Mouse (Mus musculus): ENCODE data around the gene Ica1.

The Ica1 gene

DNA sequence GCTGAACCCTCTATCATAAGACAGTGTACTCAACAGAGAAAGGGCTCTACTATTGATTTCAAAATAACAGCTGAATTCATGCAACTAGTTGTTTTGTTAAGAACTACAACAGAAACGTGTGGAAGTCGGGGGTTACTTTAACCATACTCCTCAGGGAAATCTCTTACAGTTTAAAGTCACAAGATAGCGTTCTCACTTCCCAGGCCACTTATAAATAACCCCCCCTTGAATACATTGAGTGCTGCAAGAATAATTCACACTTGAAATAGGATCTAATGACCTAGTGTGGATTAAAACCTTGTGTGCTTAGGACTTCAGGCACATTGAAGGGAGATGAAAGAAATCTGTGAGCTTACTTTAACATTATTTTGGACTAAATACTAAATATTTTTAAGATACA, 87.8 kb downstream of the Ica1 start:
- no peak for DNase-seq (ENCODE audit: low read depth, low spot score)

DNA sequence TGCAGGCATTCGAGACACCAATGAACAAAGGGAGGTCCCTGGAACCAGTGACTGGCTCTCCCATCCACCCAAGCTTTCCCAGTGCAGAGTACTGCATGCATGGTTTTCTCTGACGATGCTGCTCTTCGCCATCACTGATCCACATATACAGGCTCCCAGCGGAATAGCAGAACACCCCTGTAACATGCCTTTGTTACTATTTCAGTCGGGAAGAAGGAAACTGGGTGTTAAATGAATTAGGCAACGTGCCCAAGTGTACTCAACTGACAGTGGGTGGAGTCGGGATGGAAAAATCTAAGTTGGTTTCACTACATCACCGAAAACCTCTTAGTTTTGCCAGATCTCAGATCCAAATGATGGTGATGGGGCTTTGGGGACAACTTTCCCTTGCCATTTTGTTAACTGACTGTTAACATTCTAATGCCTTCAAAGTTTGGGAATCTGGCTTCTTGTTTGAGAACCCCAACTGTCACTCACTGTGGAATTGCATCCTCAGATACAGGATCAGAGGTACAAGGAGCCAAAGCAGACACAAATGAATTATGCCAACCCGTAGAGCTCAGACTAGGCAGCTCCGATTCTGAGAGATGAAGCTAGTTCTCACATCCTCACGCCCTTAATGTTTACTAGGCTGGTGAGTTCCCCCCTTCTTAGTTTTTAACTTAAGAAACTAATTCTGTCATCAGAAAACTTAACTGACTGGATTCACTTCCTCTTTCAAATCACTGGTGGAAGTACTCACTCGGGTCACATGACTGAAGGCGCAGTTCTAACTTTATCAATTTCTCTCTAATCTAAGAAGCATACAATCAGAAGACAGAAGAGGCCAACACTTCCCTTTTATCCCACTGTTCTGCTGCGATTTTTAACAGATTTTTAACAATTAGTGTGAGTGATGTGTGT, 91.4 kb downstream of the Ica1 start:
- no peak for DNase-seq (ENCODE audit: low read depth, low spot score)

DNA sequence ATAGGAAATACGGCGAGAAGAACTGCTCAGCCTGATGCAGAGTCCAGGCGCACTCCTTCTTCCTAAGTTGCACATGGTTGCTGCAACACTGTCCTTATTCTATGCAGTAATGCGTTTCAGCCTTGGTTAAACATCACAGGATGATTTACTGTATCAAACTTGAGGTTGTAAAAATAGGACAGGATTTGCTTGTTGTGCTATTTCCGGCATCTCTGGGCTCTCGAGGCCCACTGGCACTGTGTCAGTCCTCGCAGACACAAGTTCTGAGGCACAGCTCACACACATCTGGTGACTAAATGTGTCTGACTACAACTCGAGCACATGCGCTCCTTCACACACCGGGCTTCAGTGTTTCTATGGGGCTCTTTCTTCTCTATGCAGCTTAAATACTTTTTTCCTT, 94.9 kb downstream of the Ica1 start:
- DNase-seq (ENCODE audit: low read depth, low spot score) = no peak

DNA sequence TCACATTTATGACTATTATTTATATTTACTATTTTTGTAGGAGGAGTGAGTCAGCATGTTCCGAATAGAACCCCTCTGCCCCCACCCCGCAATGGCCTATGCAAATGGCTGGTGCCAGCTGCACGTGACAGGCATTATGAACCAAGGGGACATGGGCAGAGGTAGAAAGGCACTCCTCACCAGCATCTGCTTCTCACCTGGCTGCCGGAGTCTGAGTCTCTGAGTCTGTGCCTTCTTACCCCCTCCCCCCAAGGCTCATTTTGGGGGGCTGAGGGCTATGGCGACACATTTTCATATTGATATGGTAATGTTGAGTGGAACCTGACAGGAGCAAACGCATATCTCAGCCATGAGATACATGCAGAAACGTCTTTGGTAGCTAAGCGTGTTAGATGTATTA, 97.4 kb downstream of the Ica1 start:
- DNase-seq (ENCODE audit: low read depth, low spot score) = no peak

DNA sequence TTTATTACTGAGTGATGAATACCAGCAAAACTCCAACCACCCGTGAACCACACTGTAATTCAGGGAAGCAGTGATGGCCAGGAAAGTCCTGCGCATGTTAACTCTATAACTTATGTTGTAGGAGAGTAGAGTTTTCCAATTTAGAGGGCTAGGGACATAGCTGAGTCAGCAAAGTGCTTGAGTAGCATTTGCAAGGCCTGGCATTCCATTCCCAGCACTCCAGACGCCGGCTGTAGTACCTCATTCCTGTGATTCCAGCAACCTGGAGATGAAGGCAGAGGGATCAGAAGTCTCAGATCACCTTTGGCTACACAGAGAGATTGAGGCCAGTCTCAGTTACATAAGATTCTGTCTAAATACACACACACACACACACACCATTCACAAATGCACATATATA, 105.3 kb downstream of the Ica1 start:
- no peak for DNase-seq (ENCODE audit: low read depth, low spot score)

GRCm38 (mm10) chr6:8669343-8669742, 108.9 kb downstream of the Ica1 start:
- DNase-seq (ENCODE audit: low read depth, low spot score) = no peak

- no peak for DNase-seq (ENCODE audit: low read depth, low spot score)
Observed at GRCm38 (mm10) chr6:8668013-8668811, 110.1 kb downstream of the Ica1 start.

GRCm38 (mm10) chr6:8665786-8666185, 112.5 kb downstream of the Ica1 start:
- no peak for DNase-seq (ENCODE audit: low read depth, low spot score)

- DNase-seq (ENCODE audit: low read depth, low spot score) = no peak
Observed at GRCm38 (mm10) chr6:8664956-8665355, 113.3 kb downstream of the Ica1 start.

- DNase-seq (ENCODE audit: low read depth, low spot score) = no peak
Observed at GRCm38 (mm10) chr6:8663092-8663740, 115.1 kb downstream of the Ica1 start.

DNA sequence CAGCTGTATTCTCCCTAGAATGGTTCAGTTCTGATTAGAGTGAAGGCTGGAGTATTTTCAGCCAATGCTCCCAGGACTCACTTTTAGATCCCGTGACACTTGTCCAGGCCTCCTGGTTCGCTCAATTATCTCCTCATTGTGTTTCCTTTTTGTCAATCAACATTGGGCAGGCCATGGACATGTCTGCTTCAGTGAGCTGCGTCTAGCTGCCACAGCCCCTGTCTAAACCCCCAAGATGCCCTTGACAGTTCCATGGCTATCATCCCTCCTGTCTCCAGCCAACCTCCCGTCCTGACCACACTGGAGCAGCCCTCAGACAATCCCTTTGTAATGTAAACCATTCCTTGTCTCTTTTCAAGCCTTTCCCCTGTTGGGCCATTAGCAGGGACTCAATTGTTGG, 116.9 kb downstream of the Ica1 start:
- no peak for DNase-seq (ENCODE audit: low read depth, low spot score)

DNA sequence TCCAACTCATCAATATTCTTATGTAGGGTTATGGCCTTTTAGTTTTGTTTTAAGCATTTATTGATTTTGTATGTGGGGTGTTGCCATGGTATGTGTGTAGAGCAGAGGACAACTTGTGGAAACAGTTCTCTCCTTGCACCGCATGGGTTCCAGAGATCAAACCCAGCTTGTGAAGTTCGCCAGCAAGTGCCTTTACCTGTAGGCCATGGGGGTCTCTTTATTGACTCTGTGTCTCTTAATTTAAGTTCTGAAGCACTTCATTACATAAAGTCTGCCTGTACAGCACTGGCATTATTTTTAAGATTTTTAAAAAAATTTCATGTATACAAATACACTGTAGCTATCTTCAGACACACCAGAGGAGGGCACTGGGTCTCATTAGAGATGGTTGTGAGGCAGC, 118.2 kb downstream of the Ica1 start:
- DNase-seq (ENCODE audit: low read depth, low spot score) = no peak

DNA sequence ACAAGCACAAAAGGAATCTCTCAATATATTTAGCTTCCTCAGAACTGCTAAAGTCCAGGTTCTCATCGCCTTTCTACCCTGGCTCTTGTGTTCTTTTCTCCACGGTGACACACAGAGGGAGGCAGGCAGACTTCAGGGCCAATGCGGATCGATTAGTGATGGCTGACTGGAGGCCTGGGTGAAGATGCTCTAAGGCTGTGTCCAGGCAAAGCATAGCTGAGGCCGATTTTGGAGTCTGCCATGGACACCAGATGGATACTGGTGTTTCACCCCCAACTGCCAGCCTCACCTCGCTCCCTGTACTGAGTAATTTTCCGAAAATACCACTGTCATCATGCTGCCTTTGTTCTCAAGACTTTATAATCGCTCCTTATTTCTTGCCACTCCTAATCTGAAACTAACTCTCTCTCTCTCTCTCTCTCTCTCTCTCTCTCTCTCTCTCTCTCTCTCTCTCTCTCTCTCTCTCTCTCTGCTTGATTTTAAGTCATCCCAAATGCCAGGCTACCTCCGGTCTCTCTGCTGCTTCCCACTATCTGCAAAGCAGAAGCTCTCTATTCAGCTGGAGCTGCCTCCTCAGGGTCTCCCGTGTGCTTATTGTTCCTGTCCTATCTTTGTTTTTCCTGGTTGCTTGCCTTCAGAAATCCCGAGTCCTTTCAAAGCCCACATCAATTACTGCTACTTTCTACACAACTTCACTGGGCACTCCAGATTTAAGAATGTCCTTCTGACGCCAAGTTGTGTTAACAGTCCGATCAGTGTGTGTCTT, 118.9 kb downstream of the Ica1 start:
- DNase-seq (ENCODE audit: low read depth, low spot score) = no peak

DNA sequence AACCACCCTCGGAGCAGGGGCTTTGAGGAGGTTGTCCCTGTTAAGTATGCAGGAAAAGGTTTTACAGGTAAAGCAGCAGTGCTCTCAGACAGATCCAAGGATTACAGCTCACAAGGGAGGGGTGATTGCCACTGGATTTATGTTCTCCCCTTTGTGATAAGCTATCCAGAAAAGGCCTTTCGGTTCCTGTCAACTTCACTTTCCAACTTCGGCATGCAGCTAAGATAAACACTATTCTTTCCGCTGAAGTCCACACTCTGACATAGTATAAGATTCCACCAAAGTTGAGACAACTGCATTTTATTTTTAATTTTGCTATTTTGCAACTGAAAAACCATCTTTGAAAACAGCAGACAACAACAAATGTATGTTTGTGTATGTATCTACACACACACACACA, 119.9 kb downstream of the Ica1 start:
- no peak for DNase-seq (ENCODE audit: low read depth, low spot score)

- no peak for DNase-seq (ENCODE audit: low read depth, low spot score)
Observed at GRCm38 (mm10) chr6:8657459-8657858, 120.8 kb downstream of the Ica1 start.

DNA sequence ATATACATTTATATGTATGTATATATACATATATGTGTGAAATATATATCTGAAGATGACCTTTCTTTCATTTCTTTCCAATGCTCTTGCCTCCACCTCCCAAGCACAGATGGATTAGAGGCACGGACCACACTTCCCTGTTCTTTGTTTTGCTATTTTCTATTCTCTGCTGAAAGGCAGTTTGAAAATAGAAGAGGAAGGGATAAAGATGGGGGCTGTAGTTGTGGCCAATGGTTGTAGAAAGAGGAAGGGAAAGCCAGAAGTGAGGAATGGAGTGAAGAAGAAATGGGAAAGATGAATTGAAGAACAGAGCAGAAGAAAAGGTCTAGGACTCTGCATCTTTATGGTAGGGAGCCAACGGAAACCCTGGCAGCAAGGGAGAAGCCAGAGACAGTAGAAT, 122.8 kb downstream of the Ica1 start:
- no peak for DNase-seq (ENCODE audit: low read depth, low spot score)

- DNase-seq (ENCODE audit: low read depth, low spot score) = no peak
Observed at GRCm38 (mm10) chr6:8650413-8650812, 127.9 kb downstream of the Ica1 start.

DNA sequence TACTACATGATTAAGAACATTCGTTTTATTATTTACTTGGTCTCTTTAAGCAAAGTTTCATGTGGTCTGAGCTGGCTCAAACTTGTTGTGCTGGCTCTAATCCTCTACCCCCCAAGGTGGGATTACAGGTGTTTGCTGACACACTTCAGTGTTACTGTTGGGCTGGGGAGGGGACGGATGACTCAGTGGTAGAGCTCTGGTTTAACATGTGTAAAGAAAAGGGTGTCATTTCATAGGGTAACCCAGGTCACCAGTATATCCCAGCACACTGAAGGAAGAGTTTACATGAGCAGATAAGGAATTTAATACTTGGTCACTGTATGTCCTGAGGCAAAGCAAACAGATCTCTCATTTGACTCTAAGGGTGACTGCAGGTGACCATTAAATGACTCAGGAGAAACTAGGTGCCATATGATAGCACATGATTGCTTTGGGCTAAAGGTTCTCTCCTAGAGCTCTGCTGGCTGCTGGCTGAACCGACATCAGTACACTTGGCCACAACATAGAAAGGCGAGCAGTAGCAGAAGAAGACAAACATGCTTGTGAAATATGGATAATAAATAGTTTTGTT, 128.9 kb downstream of the Ica1 start:
- no peak for DNase-seq (ENCODE audit: low read depth, low spot score)

GRCm38 (mm10) chr6:8648185-8648901, 129.9 kb downstream of the Ica1 start:
- DNase-seq (ENCODE audit: low read depth, low spot score) = no peak

- no peak for DNase-seq (ENCODE audit: low read depth, low spot score)
Observed at GRCm38 (mm10) chr6:8647513-8648184, 130.6 kb downstream of the Ica1 start.

Data from brain, embryonic 18.5 days (tissue).